9 mouse cellular contexts compared by ENCODE assay signal in the genomic region with DNA sequence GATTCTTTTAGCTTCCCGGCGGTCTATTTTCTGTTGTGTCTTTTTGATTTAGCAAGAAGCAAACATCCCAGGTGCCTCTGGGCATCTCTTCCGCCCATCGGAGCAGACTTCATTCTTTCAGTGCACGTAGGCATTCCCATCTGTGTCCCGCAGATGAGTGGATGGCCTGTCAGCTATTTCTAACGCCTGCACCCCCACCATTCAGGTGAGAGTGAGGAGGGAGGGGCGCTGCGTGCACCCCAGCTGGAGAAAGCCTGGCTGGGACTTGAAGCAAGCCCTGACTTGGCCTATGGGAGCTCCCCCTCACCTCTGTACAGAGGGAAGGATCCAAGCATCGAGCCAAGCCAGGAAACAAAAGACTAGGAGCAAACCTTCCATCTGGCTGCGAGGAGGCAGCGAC. TPM values are rescaled to one million over a fixed set of nuclear protein-coding genes. Genes with fewer than 3 reads are reported as not detected.
DNase-seq lines count a peak whose midpoint lies in the region; ATAC-seq and TF ChIP-seq lines count a peak whose summit lies in the region.
"Had no signal": no experiment of that assay in that cellular context is flagged by ENCODE, and none has a peak within 500 bp of the region (broad histone marks: within the 10 kb centered on the region; RNA-seq: fewer than 3 reads in every experiment).

No protein-coding gene starts in this region.

- H3K4me3 ChIP-seq in kidney, embryonic 14.5 days (ENCODE audit: low read length) = 0 out of 2 replicates have a peak overlapping the region, but pooled peaks have one; percentile 1
- no peak overlapping the region for H3K4me3 ChIP-seq in embryonic facial prominence, embryonic 12.5 days
- H3K4me3 ChIP-seq in hindbrain, embryonic 15.5 days = 0 out of 2 replicates have a peak overlapping the region, but pooled peaks have one; percentile 9
- no peak overlapping the region for H3K4me3 ChIP-seq in midbrain, postnatal 0 days (ENCODE audit: low read depth, low read length)

- WGBS in kidney, embryonic 14.5 days = 13% methylated on average over 12 of the region's 12 CpGs
- 8% methylated on average over 12 of the region's 12 CpGs for WGBS in embryonic facial prominence, embryonic 12.5 days
- WGBS in hindbrain, embryonic 15.5 days = 7% methylated on average over 12 of the region's 12 CpGs
- WGBS in midbrain, postnatal 0 days = 12% methylated on average over 12 of the region's 12 CpGs

- H3K4me1 ChIP-seq in kidney, embryonic 14.5 days (ENCODE audit: control insufficient read depth, insufficient read depth, low read length) = peaks cover 31% of the 10 kb centered on the region
- peaks cover 33% of the 10 kb centered on the region for H3K4me1 ChIP-seq in embryonic facial prominence, embryonic 12.5 days
- peaks cover 41% of the 10 kb centered on the region for H3K4me1 ChIP-seq in hindbrain, embryonic 15.5 days (replicated peaks)
- H3K4me1 ChIP-seq in midbrain, postnatal 0 days (ENCODE audit: insufficient read depth, low read length) = peaks cover 11% of the 10 kb centered on the region; the same call in 1 of the 2 replicates

- DNase-seq in kidney, adult 9 months = no peak
- DNase-seq in midbrain, postnatal 0 days (ENCODE audit: low spot score) = peak; percentile 21
- DNase-seq in right cerebral cortex, postnatal 10 days (ENCODE audit: low spot score in 2 of 2) = no peak
- no peak for DNase-seq in frontal cortex, postnatal 14 days (ENCODE audit: low spot score in 2 of 2)
- DNase-seq: adrenal gland, postnatal 25 days had no signal

- peak overlapping the region; percentile 34; the same call in 1 of the 2 replicates for H3K9ac ChIP-seq in kidney, embryonic 14.5 days (ENCODE audit: low read depth, low read length)
- peak overlapping the region; percentile 27; the same call in 1 of the 2 replicates for H3K9ac ChIP-seq in embryonic facial prominence, embryonic 12.5 days
- H3K9ac ChIP-seq in hindbrain, embryonic 15.5 days = peak overlapping the region; percentile 37; the same call in 1 of the 2 replicates
- peak overlapping the region; percentile 46; the same call in 1 of the 2 replicates for H3K9ac ChIP-seq in midbrain, postnatal 0 days (replicated peaks; ENCODE audit: low read length, poor library complexity, severe bottlenecking)

- no peaks in the 10 kb centered on the region; the same call in 1 of the 2 replicates for H3K36me3 ChIP-seq in kidney, embryonic 14.5 days (ENCODE audit: control insufficient read depth, insufficient read depth, low read length)
- H3K36me3 ChIP-seq in embryonic facial prominence, embryonic 12.5 days = no peaks in the 10 kb centered on the region
- no peaks in the 10 kb centered on the region for H3K36me3 ChIP-seq in hindbrain, embryonic 15.5 days
- no peaks in the 10 kb centered on the region for H3K36me3 ChIP-seq in midbrain, postnatal 0 days (ENCODE audit: insufficient read depth, low read length)

- no peak for ATAC-seq in kidney, embryonic 14.5 days (ENCODE audit: low FRiP score, low TSS enrichment)
- no peak for ATAC-seq in embryonic facial prominence, embryonic 12.5 days (ENCODE audit: insufficient number of reproducible peaks, insufficient read depth, low FRiP score, low TSS enrichment)
- peak; percentile 40 for ATAC-seq in hindbrain, embryonic 15.5 days (ENCODE audit: low FRiP score, low read depth)
- 0 out of 2 replicates have a peak, but pooled peaks have one; percentile 8 for ATAC-seq in midbrain, postnatal 0 days (ENCODE audit: low FRiP score)
- no peak for ATAC-seq in monocyte, adult 5-6 weeks (replicated peaks; ENCODE audit: insufficient number of reproducible peaks, low FRiP score, low TSS enrichment, poor library complexity, severe bottlenecking)

- H3K9me3 ChIP-seq in kidney, embryonic 14.5 days (ENCODE audit: control insufficient read depth, low read length) = peaks cover 3% of the 10 kb centered on the region; the same call in 1 of the 2 replicates
- H3K9me3 ChIP-seq in embryonic facial prominence, embryonic 12.5 days = 0 out of 2 replicates have a peak, but pooled peaks cover 3% of the 10 kb centered on the region
- H3K9me3 ChIP-seq in hindbrain, embryonic 15.5 days = no peaks in the 10 kb centered on the region
- no peaks in the 10 kb centered on the region for H3K9me3 ChIP-seq in midbrain, postnatal 0 days (ENCODE audit: low read length)

- H3K4me2 ChIP-seq in kidney, embryonic 14.5 days (replicated peaks; ENCODE audit: low read depth, low read length) = peak overlapping the region; percentile 27
- peak overlapping the region; percentile 41 for H3K4me2 ChIP-seq in embryonic facial prominence, embryonic 12.5 days (replicated peaks)
- H3K4me2 ChIP-seq in hindbrain, embryonic 15.5 days = peak overlapping the region; percentile 47
- H3K4me2 ChIP-seq in midbrain, postnatal 0 days (ENCODE audit: low read depth, low read length, poor library complexity, severe bottlenecking) = peak overlapping the region; percentile 38

- no peaks in the 10 kb centered on the region for H3K27me3 ChIP-seq in kidney, embryonic 14.5 days (ENCODE audit: control insufficient read depth, insufficient read depth, low read length)
- no peaks in the 10 kb centered on the region for H3K27me3 ChIP-seq in embryonic facial prominence, embryonic 12.5 days
- 0 out of 2 replicates have a peak, but pooled peaks cover 4% of the 10 kb centered on the region for H3K27me3 ChIP-seq in hindbrain, embryonic 15.5 days
- H3K27me3 ChIP-seq in midbrain, postnatal 0 days (ENCODE audit: insufficient read depth, low read length) = peaks cover 4% of the 10 kb centered on the region; the same call in 1 of the 2 replicates

- H3K27ac ChIP-seq in kidney, embryonic 14.5 days (ENCODE audit: low read depth, low read length) = peak overlapping the region; percentile 42; the same call in 1 of the 2 replicates
- peak overlapping the region; percentile 46; the same call in 1 of the 2 replicates for H3K27ac ChIP-seq in embryonic facial prominence, embryonic 12.5 days
- H3K27ac ChIP-seq in hindbrain, embryonic 15.5 days (replicated peaks) = peak overlapping the region; percentile 48
- H3K27ac ChIP-seq in midbrain, postnatal 0 days (ENCODE audit: low read depth, low read length) = no peak overlapping the region

- no peak for TF ChIP-seq CTCF in midbrain, postnatal 0 days (IDR thresholded peaks at IDR 0.05)

RNA-seq across cellular contexts. Expression of a gene that starts 5.4 kb away (rescaled TPM):
- polyA plus RNA-seq in kidney, embryonic 14.5 days (2014; fragmentation: Nextera tagmentation; extraction: Ambion mirVana) = 6.5 and 8.0 TPM in 2 replicates
- 7.9 and 8.2 TPM in 2 replicates for polyA plus RNA-seq in embryonic facial prominence, embryonic 12.5 days (2016; fragmentation: Nextera tagmentation; extraction: Ambion mirVana)
- 5.2 and 5.4 TPM in 2 replicates for polyA plus RNA-seq in hindbrain, embryonic 15.5 days (2015; fragmentation: Nextera tagmentation; extraction: Ambion mirVana)
- 17.1 and 19.2 TPM in 2 replicates for total RNA-seq in midbrain, postnatal 0 days (2014; rRNA removed)
- polyA plus RNA-seq in midbrain, postnatal 0 days (2015; fragmentation: Nextera tagmentation; extraction: Ambion mirVana) = 3.4 TPM in 2 replicates
- total RNA-seq in monocyte, adult 5-6 weeks (2017) = 1.4 to 2.5 TPM (median 1.6 TPM) in 3 replicates

RNA-seq across cellular contexts. Expression of a gene that starts 18.2 kb away (rescaled TPM):
- polyA plus RNA-seq in kidney, embryonic 14.5 days (2014; fragmentation: Nextera tagmentation; extraction: Ambion mirVana) = 65.9 and 73.3 TPM in 2 replicates
- 71.3 and 80.1 TPM in 2 replicates for polyA plus RNA-seq in embryonic facial prominence, embryonic 12.5 days (2016; fragmentation: Nextera tagmentation; extraction: Ambion mirVana)
- 157 and 161 TPM in 2 replicates for polyA plus RNA-seq in hindbrain, embryonic 15.5 days (2015; fragmentation: Nextera tagmentation; extraction: Ambion mirVana)
- 146 and 158 TPM in 2 replicates for total RNA-seq in midbrain, postnatal 0 days (2014; rRNA removed)
- 171 and 172 TPM in 2 replicates for polyA plus RNA-seq in midbrain, postnatal 0 days (2015; fragmentation: Nextera tagmentation; extraction: Ambion mirVana)
- 4.0 to 12.7 TPM (median 5.5 TPM) in 3 replicates for total RNA-seq in monocyte, adult 5-6 weeks (2017)

Comparison
In these comparisons a context has a peak if more than half of its experiments do, and no peak if none do; other contexts are left out.
1. ATAC-seq: peak in hindbrain, embryonic 15.5 days (single experiment) and midbrain, postnatal 0 days (single experiment); none in kidney, embryonic 14.5 days (single experiment), embryonic facial prominence, embryonic 12.5 days (single experiment) and monocyte, adult 5-6 weeks (single experiment).
2. H3K4me3 ChIP-seq: peak in kidney, embryonic 14.5 days (single experiment) and hindbrain, embryonic 15.5 days (single experiment); none in embryonic facial prominence, embryonic 12.5 days (single experiment) and midbrain, postnatal 0 days (single experiment).
3. Peak in every context shown above with its lines, with median percentiles within 50 percentile points of each other: H3K4me2 ChIP-seq and H3K9ac ChIP-seq.